Comparison of ENCODE assay signal across 14 mouse cellular contexts in genomic region chr1:184995335-184995734, GRCm38 (mm10). TPM values are rescaled to one million over a fixed set of nuclear protein-coding genes. Genes with fewer than 3 reads are reported as not detected.
"Had no signal": no experiment of that assay in that cellular context is flagged by ENCODE, and none has a peak within 500 bp of the region (broad histone marks: within the 10 kb centered on the region; RNA-seq: fewer than 3 reads in every experiment).

No protein-coding gene starts in this region.

- DNase-seq: kidney, adult 8-10 months; kidney, postnatal 10 days; kidney, postnatal 36 days; layer of hippocampus, postnatal 36 days; liver, postnatal 0 days; lung, embryonic 14.5 days; thymus, adult 18-20 months; thymus, postnatal 36 days had no signal

- H3K27me3 ChIP-seq: midbrain, embryonic 13.5 days had no signal

- H3K27ac ChIP-seq: kidney, embryonic 15.5 days; left cerebral cortex, adult 2 months; liver, embryonic 14.5 days; macrophage; midbrain, embryonic 13.5 days had no signal

- ATAC-seq: liver, postnatal 0 days; lung, postnatal 0 days; midbrain, embryonic 13.5 days had no signal

- H3K9me3 ChIP-seq: kidney, embryonic 15.5 days; midbrain, embryonic 13.5 days had no signal

- H3K4me3 ChIP-seq: kidney, embryonic 15.5 days; left cerebral cortex, adult 2 months; midbrain, embryonic 13.5 days had no signal

- H3K4me2 ChIP-seq: kidney, embryonic 15.5 days; lung, embryonic 14.5 days; midbrain, embryonic 13.5 days had no signal

- H3K9ac ChIP-seq: kidney, embryonic 15.5 days; liver, embryonic 14.5 days; liver, postnatal 0 days; lung, embryonic 14.5 days; midbrain, embryonic 13.5 days had no signal

- H3K36me3 ChIP-seq: kidney, embryonic 15.5 days; midbrain, embryonic 13.5 days had no signal

RNA-seq across cellular contexts. Expression of gene Mark1, which starts 4.0 kb away (rescaled TPM):
- polyA plus RNA-seq: macrophage had no signal
